Mouse (Mus musculus) megakaryocyte, embryonic 14.5 days (primary cell): Measurements from ENCODE around the gene Tln1. TPM values are rescaled to one million over a fixed set of nuclear protein-coding genes. Genes with fewer than 3 reads are reported as not detected.

ENCODE experiments used
- H3K27me3 ChIP-seq: replicated peaks from 2 replicates; pipeline ENCODE3; 2012; ENCODE audit warnings: inconsistent platforms
- H3K36me3 ChIP-seq: replicated peaks from 2 replicates; pipeline ENCODE3; 2012; ENCODE audit warnings: low read length, inconsistent platforms, mixed read lengths
- H3K4me1 ChIP-seq: 2 replicates; pipeline ENCODE4 v1.6.1; 2012; ENCODE audit warnings: inconsistent platforms
- H3K4me3 ChIP-seq: replicated peaks from 2 replicates; pipeline ENCODE3; 2012; ENCODE audit warnings: moderate library complexity, mild to moderate bottlenecking, inconsistent platforms
- H3K9me3 ChIP-seq: 2 replicates; pipeline ENCODE4 v1.6.1; 2012; ENCODE audit warnings: inconsistent platforms
- FLI1 ChIP-seq: IDR thresholded peaks from 2 replicates; pipeline ENCODE4 v1.6.1; 2012; ENCODE audit warnings: low read length, inconsistent platforms, mixed read lengths
- GATA1 ChIP-seq: IDR thresholded peaks from 3 replicates; pipeline ENCODE4 v1.6.1; 2012; ENCODE audit warnings: mixed read lengths, low read length, inconsistent platforms, borderline replicate concordance
- polyA plus RNA-seq: library from polyadenylated mRNA; stranded (reverse); fragments of >175 nt; gene quantifications from 2 replicates; pipeline ENCODE4 v1.2.3, GENCODE M21; 2012; ENCODE audit warnings: low replicate concordance; ENCODE audit not compliant: insufficient read depth

The Tln1 gene
- polyA plus RNA-seq, 1 experiment, result 823 TPM

DNA sequence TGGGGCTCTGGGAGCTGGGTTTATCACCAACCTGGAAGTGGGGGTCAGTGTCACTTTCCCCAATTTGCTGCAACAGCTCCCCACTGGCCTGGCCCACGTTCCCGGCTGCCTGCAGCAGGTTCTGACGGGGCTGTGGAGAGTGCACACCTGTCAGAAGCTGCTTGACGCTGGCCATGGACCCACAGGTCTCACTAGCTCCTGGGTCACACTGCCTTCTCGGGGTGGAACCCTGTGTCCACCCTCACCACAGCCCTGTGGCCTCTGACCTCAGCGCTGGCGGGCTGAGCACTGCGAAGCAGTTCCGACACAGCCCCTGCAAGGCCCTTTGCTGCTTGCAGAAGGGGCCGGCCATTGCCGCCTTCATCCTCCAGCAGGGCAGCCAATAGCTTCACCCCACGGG lies 13.4 kb downstream of the Tln1 start:
- peaks cover 93% of the 10 kb centered on the region for H3K4me1 ChIP-seq
- TF ChIP-seq FLI1 (no peak), GATA1 (no peak)
- no peaks in the 10 kb centered on the region for H3K27me3 ChIP-seq
- no peak overlapping the region for H3K4me3 ChIP-seq
- H3K36me3 ChIP-seq, result peaks cover 100% of the 10 kb centered on the region
- H3K9me3 ChIP-seq, result peaks cover 9% of the 10 kb centered on the region; the same call in 1 of the 2 replicates

- TF ChIP-seq GATA1 (no peak), FLI1 (no peak)
- Histone ChIP-seq H3K36me3 (peaks cover 100% of the 10 kb centered on the region), H3K27me3 (no peaks in the 10 kb centered on the region), H3K4me1 (peaks cover 93% of the 10 kb centered on the region), H3K4me3 (no peak overlapping the region), H3K9me3 (0 out of 2 replicates have a peak, but pooled peaks cover under 1% of the 10 kb centered on the region)
Observed at GRCm38 (mm10) chr4:43547160-43547559, 15.3 kb downstream of the Tln1 start.

- H3K4me1 ChIP-seq, result peaks cover 92% of the 10 kb centered on the region
- TF ChIP-seq FLI1, result no peak
- no peak for TF ChIP-seq GATA1
- no peaks in the 10 kb centered on the region for H3K9me3 ChIP-seq
- no peaks in the 10 kb centered on the region for H3K27me3 ChIP-seq
- peaks cover 100% of the 10 kb centered on the region for H3K36me3 ChIP-seq
- H3K4me3 ChIP-seq, result no peak overlapping the region
Observed at GRCm38 (mm10) chr4:43546375-43547047, 16.0 kb downstream of the Tln1 start.

- Histone ChIP-seq H3K36me3 (peaks cover 99% of the 10 kb centered on the region), H3K27me3 (no peaks in the 10 kb centered on the region), H3K9me3 (no peaks in the 10 kb centered on the region), H3K4me3 (no peak overlapping the region), H3K4me1 (peaks cover 83% of the 10 kb centered on the region)
- TF ChIP-seq GATA1 (no peak), FLI1 (no peak)
Observed at GRCm38 (mm10) chr4:43542044-43542443, 20.4 kb downstream of the Tln1 start.

GRCm38 (mm10) chr4:43536031-43536430 lies 26.5 kb downstream of the Tln1 start:
- Histone ChIP-seq H3K4me1 (peaks cover 80% of the 10 kb centered on the region), H3K9me3 (no peaks in the 10 kb centered on the region), H3K36me3 (peaks cover 100% of the 10 kb centered on the region), H3K27me3 (no peaks in the 10 kb centered on the region), H3K4me3 (no peak overlapping the region)
- no peak for TF ChIP-seq GATA1
- no peak; the same call in 1 of the 2 replicates for TF ChIP-seq FLI1

DNA sequence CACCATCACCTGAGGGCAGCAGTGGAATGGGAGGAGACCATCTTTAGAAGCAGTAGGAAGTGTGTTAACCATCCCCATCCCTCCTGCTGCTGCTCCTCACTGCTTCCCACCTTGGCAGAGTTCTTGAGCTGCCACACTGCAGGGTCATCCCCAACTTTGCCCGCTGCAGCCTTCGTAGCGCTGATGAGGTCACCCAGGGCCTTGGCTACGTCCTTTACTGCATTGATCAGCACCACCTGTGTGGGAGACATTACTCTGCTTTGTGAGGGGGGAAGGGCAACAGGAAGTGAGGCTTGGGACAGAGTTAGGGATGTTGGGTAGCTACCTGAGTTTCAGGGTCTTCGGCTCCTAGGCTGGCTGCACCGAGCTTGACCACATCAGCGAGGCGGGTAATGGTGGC lies 26.9 kb downstream of the Tln1 start:
- no peaks in the 10 kb centered on the region for H3K9me3 ChIP-seq
- H3K4me1 ChIP-seq, result peaks cover 80% of the 10 kb centered on the region
- H3K36me3 ChIP-seq, result peaks cover 100% of the 10 kb centered on the region
- H3K4me3 ChIP-seq, result peak overlapping the region; percentile 16
- TF ChIP-seq FLI1 (no peak), GATA1 (no peak)
- no peaks in the 10 kb centered on the region for H3K27me3 ChIP-seq

GRCm38 (mm10) chr4:43533270-43533669 lies 29.2 kb downstream of the Tln1 start:
- H3K36me3 ChIP-seq, result peaks cover 88% of the 10 kb centered on the region
- no peak overlapping the region for H3K4me3 ChIP-seq
- TF ChIP-seq GATA1 (no peak), FLI1 (no peak)
- H3K9me3 ChIP-seq, result no peaks in the 10 kb centered on the region
- H3K4me1 ChIP-seq, result peaks cover 57% of the 10 kb centered on the region
- no peaks in the 10 kb centered on the region for H3K27me3 ChIP-seq

DNA sequence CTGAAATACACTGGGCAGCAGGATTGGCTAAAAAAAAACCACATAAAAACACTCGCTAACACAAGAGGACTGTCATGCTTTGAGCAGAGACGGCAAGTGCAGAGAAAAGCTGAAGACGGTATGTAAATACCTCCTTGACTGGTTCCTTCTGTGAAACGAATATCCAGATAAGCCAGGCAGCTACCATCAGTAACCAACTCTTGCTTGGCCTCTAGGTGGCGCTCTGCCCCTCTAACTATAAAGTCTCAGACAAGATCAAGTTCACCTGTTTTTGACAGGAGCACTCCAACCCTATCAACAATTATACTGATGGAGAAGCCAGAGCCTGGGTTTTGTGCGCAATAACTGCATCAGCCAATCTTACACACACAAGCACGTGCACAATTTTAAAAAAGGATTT lies 31.9 kb downstream of the Tln1 start:
- Histone ChIP-seq H3K4me3 (no peak overlapping the region), H3K36me3 (peaks cover 61% of the 10 kb centered on the region), H3K9me3 (peaks cover 3% of the 10 kb centered on the region; the same call in 1 of the 2 replicates), H3K4me1 (peaks cover 35% of the 10 kb centered on the region), H3K27me3 (peaks cover 1% of the 10 kb centered on the region)
- no peak for TF ChIP-seq FLI1
- no peak for TF ChIP-seq GATA1

- H3K9me3 ChIP-seq, result peaks cover 3% of the 10 kb centered on the region; the same call in 1 of the 2 replicates
- TF ChIP-seq GATA1 (no peak), FLI1 (no peak)
- peaks cover 30% of the 10 kb centered on the region for H3K4me1 ChIP-seq
- no peak overlapping the region for H3K4me3 ChIP-seq
- H3K27me3 ChIP-seq, result peaks cover 5% of the 10 kb centered on the region
- peaks cover 57% of the 10 kb centered on the region for H3K36me3 ChIP-seq
Observed at GRCm38 (mm10) chr4:43530081-43530501, 32.4 kb downstream of the Tln1 start.

- TF ChIP-seq GATA1, result no peak
- no peak for TF ChIP-seq FLI1
- peaks cover 40% of the 10 kb centered on the region for H3K36me3 ChIP-seq
- peaks cover 20% of the 10 kb centered on the region for H3K27me3 ChIP-seq
- no peak overlapping the region for H3K4me3 ChIP-seq
- peaks cover 31% of the 10 kb centered on the region for H3K4me1 ChIP-seq
- H3K9me3 ChIP-seq, result peaks cover 3% of the 10 kb centered on the region; the same call in 1 of the 2 replicates
Observed at GRCm38 (mm10) chr4:43528487-43528886, 34.0 kb downstream of the Tln1 start.
